Mouse (Mus musculus): ENCODE data around the gene Tcte3. TPM values are rescaled to one million over a fixed set of nuclear protein-coding genes. Genes with fewer than 3 reads are reported as not detected.
"Not testable (repeated sequence)": the region's sequence is repeated elsewhere in the genome, so short reads cannot be mapped to it uniquely, and the experiment has no call there.

Tcte3 gene
- not detected in 2 replicates for polyA plus RNA-seq (2015; fragmentation: Nextera tagmentation; extraction: Ambion mirVana)

- ATAC-seq (ENCODE audit: insufficient number of reproducible peaks, insufficient read depth, low FRiP score, low TSS enrichment, low read depth), result peak; percentile 95
- not testable (repeated sequence) for H3K4me3 ChIP-seq, H3K36me3 ChIP-seq, H3K9me3 ChIP-seq, H3K4me1 ChIP-seq, H3K9ac ChIP-seq, H3K27ac ChIP-seq, H3K4me2 ChIP-seq, H3K27me3 ChIP-seq
- 0% methylated on average over 9 of the region's 56 CpGs for WGBS
These were observed at the start of gene Tcte3, which contains the start of the genes Ermard and Gm3448 for GRCm38 (mm10) chr17:15041175-15041729. TSS of gene Tcte3 (minus strand) at chr17:15041488. TSS of gene Ermard (plus strand) at chr17:15041208. TSS of gene Gm3448 (minus strand) at chr17:15041537.

GRCm38 (mm10) chr17:15088591-15089001, 47.3 kb upstream of the Tcte3 start:
- ATAC-seq (ENCODE audit: insufficient number of reproducible peaks, insufficient read depth, low FRiP score, low TSS enrichment, low read depth), result no peak
- 4% methylated on average over 8 of the region's 8 CpGs for WGBS
- H3K27ac ChIP-seq, result no peak overlapping the region

GRCm38 (mm10) chr17:15088166-15088565, 46.9 kb upstream of the Tcte3 start:
- no peaks in the 10 kb centered on the region for H3K9me3 ChIP-seq
- no peaks in the 10 kb centered on the region for H3K36me3 ChIP-seq
- no peaks in the 10 kb centered on the region for H3K27me3 ChIP-seq
- WGBS, result 25% methylated on average over 2 of the region's 2 CpGs
- no peak overlapping the region for H3K27ac ChIP-seq
- no peak overlapping the region for H3K4me2 ChIP-seq
- H3K4me3 ChIP-seq, result no peak overlapping the region
- H3K4me1 ChIP-seq, result peaks cover 11% of the 10 kb centered on the region
- ATAC-seq (ENCODE audit: insufficient number of reproducible peaks, insufficient read depth, low FRiP score, low TSS enrichment, low read depth), result no peak
- no peak overlapping the region for H3K9ac ChIP-seq

More at GRCm38 (mm10) chr17:15088591-15089001, 47.3 kb upstream of the Tcte3 start:
- Histone ChIP-seq H3K4me1 (peaks cover 11% of the 10 kb centered on the region), H3K4me3 (no peak overlapping the region), H3K9me3 (no peaks in the 10 kb centered on the region), H3K27me3 (no peaks in the 10 kb centered on the region), H3K4me2 (no peak overlapping the region), H3K9ac (no peak overlapping the region), H3K36me3 (no peaks in the 10 kb centered on the region)

- Histone ChIP-seq H3K27me3 (no peaks in the 10 kb centered on the region), H3K9ac (no peak overlapping the region), H3K27ac (no peak overlapping the region), H3K4me1 (peaks cover 11% of the 10 kb centered on the region), H3K9me3 (no peaks in the 10 kb centered on the region), H3K36me3 (no peaks in the 10 kb centered on the region), H3K4me2 (no peak overlapping the region), H3K4me3 (no peak overlapping the region)
- no peak for ATAC-seq (ENCODE audit: insufficient number of reproducible peaks, insufficient read depth, low FRiP score, low TSS enrichment, low read depth)
- 70% methylated on average over 2 of the region's 2 CpGs for WGBS
These were observed 43.7 kb upstream of the Tcte3 start for GRCm38 (mm10) chr17:15085006-15085405.

- Histone ChIP-seq H3K9me3 (no peaks in the 10 kb centered on the region), H3K27me3 (no peaks in the 10 kb centered on the region), H3K4me3 (no peak overlapping the region), H3K36me3 (no peaks in the 10 kb centered on the region), H3K9ac (no peak overlapping the region), H3K4me2 (no peak overlapping the region), H3K4me1 (peaks cover 11% of the 10 kb centered on the region), H3K27ac (no peak overlapping the region)
- 75% methylated on average over 13 of the region's 13 CpGs for WGBS
- ATAC-seq (ENCODE audit: insufficient number of reproducible peaks, insufficient read depth, low FRiP score, low TSS enrichment, low read depth), result no peak
These were observed 43.0 kb upstream of the Tcte3 start for GRCm38 (mm10) chr17:15084226-15084848.

- no peak overlapping the region for H3K27ac ChIP-seq
- no peak overlapping the region for H3K4me2 ChIP-seq
- no peaks in the 10 kb centered on the region for H3K36me3 ChIP-seq
- H3K4me1 ChIP-seq, result no peaks in the 10 kb centered on the region
- H3K9ac ChIP-seq, result no peak overlapping the region
- H3K27me3 ChIP-seq, result no peaks in the 10 kb centered on the region
- ATAC-seq (ENCODE audit: insufficient number of reproducible peaks, insufficient read depth, low FRiP score, low TSS enrichment, low read depth), result 0 out of 2 replicates have a peak, but pooled peaks have one; percentile 32
- 53% methylated on average over 2 of the region's 2 CpGs for WGBS
- H3K4me3 ChIP-seq, result no peak overlapping the region
- no peaks in the 10 kb centered on the region for H3K9me3 ChIP-seq
These were observed 36.2 kb upstream of the Tcte3 start for GRCm38 (mm10) chr17:15077536-15077935.

- Histone ChIP-seq H3K9ac (no peak overlapping the region), H3K4me1 (no peaks in the 10 kb centered on the region), H3K27me3 (no peaks in the 10 kb centered on the region), H3K4me2 (no peak overlapping the region), H3K36me3 (no peaks in the 10 kb centered on the region), H3K9me3 (no peaks in the 10 kb centered on the region), H3K27ac (no peak overlapping the region), H3K4me3 (no peak overlapping the region)
- no peak for ATAC-seq (ENCODE audit: insufficient number of reproducible peaks, insufficient read depth, low FRiP score, low TSS enrichment, low read depth)
- 71% methylated on average over 8 of the region's 8 CpGs for WGBS
These were observed 33.7 kb upstream of the Tcte3 start for GRCm38 (mm10) chr17:15075033-15075432.

GRCm38 (mm10) chr17:15072211-15072610, 30.9 kb upstream of the Tcte3 start:
- no peak overlapping the region for H3K4me3 ChIP-seq
- no peaks in the 10 kb centered on the region for H3K4me1 ChIP-seq
- no peaks in the 10 kb centered on the region for H3K9me3 ChIP-seq
- no peak overlapping the region for H3K9ac ChIP-seq
- no peak overlapping the region for H3K27ac ChIP-seq
- H3K36me3 ChIP-seq, result no peaks in the 10 kb centered on the region
- ATAC-seq (ENCODE audit: insufficient number of reproducible peaks, insufficient read depth, low FRiP score, low TSS enrichment, low read depth), result no peak
- H3K27me3 ChIP-seq, result no peaks in the 10 kb centered on the region
- no peak overlapping the region for H3K4me2 ChIP-seq
- WGBS, result 90% methylated on average over 2 of the region's 2 CpGs

GRCm38 (mm10) chr17:15069124-15069523, 27.8 kb upstream of the Tcte3 start:
- Histone ChIP-seq H3K9ac (no peak overlapping the region), H3K27me3 (no peaks in the 10 kb centered on the region), H3K27ac (no peak overlapping the region), H3K4me1 (peaks cover 5% of the 10 kb centered on the region), H3K9me3 (no peaks in the 10 kb centered on the region), H3K4me2 (no peak overlapping the region), H3K36me3 (peaks cover under 1% of the 10 kb centered on the region; the same call in 1 of the 2 replicates), H3K4me3 (no peak overlapping the region)
- 68% methylated on average over 2 of the region's 2 CpGs for WGBS
- ATAC-seq (ENCODE audit: insufficient number of reproducible peaks, insufficient read depth, low FRiP score, low TSS enrichment, low read depth), result no peak

- Histone ChIP-seq H3K9ac (no peak overlapping the region), H3K9me3 (no peaks in the 10 kb centered on the region), H3K4me3 (no peak overlapping the region), H3K27ac (no peak overlapping the region), H3K4me2 (no peak overlapping the region), H3K27me3 (no peaks in the 10 kb centered on the region), H3K4me1 (peaks cover 5% of the 10 kb centered on the region), H3K36me3 (peaks cover 10% of the 10 kb centered on the region)
- 55% methylated on average over 8 of the region's 8 CpGs for WGBS
- no peak for ATAC-seq (ENCODE audit: insufficient number of reproducible peaks, insufficient read depth, low FRiP score, low TSS enrichment, low read depth)
These were observed 26.9 kb upstream of the Tcte3 start for GRCm38 (mm10) chr17:15068040-15068792.

GRCm38 (mm10) chr17:15066911-15067310, 25.6 kb upstream of the Tcte3 start:
- H3K9me3 ChIP-seq, result no peaks in the 10 kb centered on the region
- H3K9ac ChIP-seq, result no peak overlapping the region
- H3K4me2 ChIP-seq, result no peak overlapping the region
- peaks cover 22% of the 10 kb centered on the region for H3K36me3 ChIP-seq
- no peaks in the 10 kb centered on the region for H3K27me3 ChIP-seq
- H3K27ac ChIP-seq, result no peak overlapping the region
- H3K4me3 ChIP-seq, result no peak overlapping the region
- H3K4me1 ChIP-seq, result peaks cover 5% of the 10 kb centered on the region
- 71% methylated on average over 1 of the region's 1 CpGs for WGBS
- no peak for ATAC-seq (ENCODE audit: insufficient number of reproducible peaks, insufficient read depth, low FRiP score, low TSS enrichment, low read depth)

All from embryonic facial prominence, embryonic 13.5 days (tissue).